Mouse (Mus musculus): Measurements from ENCODE around the gene Mok.

Mok gene

DNA sequence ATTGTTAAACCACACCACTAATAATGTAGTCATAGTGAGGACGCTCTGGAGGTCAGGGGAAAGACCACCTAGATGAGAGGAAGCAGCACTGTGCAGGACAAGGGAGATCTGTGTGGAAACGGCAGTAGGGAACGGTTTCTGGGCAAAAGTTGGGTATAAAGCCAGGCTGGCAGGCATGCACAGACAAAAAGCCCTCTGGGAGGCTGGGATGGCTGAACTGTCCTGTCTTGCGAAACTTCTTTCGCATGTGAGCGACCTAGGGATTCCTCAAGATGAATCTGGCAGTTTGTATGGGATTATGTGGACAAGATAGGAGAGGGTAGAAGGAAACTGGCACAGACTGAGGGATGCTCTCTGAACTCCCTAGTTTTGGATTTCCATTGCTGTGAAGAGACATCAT is 68.8 kb downstream of the Mok start:
- peak; percentile 23 for DNase-seq (ENCODE audit: extremely low read depth, low read depth, low spot score)

DNA sequence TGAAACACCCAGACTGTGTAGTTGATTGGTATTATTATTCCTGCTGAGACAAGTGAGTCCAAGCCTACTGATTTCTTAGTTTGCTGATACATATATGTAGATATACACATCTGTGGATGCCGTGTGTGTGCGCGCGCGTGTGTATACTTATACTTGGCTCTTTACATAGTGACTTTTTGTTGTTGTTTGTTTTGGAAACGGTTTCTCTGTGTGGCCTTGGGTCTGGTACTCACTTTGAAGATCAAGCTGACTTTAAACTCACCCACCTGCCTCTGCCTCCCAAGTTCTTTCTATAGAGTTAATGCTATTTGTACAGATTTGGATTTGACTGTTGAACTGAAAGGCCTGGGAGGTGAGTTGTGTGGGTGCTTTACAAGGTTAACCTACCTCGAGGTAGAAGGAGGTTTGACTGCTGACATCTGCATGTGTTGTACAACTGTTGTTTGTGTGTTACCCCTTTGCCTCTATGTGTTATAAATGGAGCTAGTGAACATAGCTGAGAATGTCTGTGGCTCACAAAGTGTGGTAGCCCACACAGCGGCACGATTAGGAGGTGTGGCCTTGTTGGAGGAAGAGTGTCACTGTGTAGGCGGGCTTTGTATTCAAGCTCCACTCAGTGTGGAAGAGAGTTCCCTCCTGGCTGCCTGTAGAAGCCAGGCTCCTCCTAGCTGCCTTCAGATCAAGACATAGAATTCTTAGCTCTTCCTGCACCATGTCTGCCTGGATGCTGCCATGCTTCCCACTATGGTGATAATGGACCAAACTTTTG is 70.1 kb downstream of the Mok start:
- DNase-seq (ENCODE audit: extremely low read depth, low read depth, low spot score) = no peak

DNA sequence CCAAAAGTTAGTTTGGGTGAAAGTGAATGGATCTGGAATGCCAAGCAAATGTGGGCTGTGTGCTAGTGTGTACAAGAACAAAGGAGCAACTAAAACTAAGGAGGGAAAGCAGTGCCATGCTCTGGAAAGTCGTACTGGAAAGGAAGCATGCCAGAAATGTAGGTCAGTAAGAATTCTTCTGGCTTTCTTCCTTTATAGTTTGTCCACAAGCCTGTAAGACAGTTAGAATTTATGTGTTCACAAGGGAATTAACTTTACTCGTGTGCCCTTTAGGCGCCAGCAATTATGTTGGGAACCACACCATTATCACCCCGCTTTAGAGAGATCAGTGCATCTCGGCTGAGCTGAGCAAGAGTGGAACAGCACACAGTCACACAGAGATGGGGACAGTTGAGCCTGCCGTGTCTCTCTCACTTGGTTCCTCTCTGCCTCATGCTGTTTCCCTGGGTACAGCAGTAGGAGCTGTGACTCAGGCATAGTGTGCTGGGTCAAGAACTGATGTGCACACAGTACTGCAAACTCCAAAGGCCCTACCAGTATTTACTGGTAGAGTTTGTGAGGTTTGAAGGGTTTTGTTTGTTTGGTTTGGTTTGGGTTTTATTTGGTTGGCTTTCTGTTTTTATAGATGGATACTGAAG is 71.0 kb downstream of the Mok start:
- DNase-seq (ENCODE audit: extremely low read depth, low read depth, low spot score) = no peak

DNA sequence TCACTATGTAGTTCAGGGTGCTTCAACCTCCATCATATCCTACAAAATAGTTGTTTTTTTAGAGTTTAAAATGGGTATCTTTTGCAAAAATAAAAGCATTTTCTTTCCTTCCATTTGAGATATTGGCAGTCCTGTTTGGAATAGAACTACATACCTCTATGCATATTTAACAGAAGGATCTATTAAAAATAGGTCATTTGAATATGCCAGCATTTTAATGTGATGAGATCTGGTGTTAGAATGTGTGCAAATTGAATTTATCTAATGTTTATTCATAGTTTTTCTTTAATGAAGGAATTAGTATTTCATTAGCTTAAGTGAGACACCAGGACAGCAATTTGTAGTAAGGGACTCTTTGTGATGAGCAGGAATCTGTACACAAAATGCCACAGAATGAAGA is 72.2 kb downstream of the Mok start:
- no peak for DNase-seq (ENCODE audit: extremely low read depth, low read depth, low spot score)

DNA sequence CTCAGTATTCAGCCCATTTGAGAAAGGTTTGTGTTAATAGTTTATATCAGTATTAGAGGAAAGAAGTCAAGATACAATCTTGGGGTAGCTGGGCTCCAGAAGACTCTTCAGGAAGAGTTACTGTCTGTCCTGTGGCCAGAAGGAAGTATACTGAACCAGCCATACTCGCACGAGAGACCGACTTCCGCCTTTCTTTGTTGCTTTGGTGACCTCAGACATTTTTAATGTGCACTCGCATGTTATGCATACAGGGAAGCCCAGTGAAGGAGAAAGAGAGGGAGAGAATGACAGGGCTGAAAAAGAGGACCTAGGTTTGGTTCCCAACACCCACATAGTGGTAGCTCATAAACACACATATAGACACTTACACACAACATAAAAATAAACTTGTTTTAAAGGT is 76.2 kb downstream of the Mok start:
- DNase-seq (ENCODE audit: extremely low read depth, low read depth, low spot score) = no peak

DNA sequence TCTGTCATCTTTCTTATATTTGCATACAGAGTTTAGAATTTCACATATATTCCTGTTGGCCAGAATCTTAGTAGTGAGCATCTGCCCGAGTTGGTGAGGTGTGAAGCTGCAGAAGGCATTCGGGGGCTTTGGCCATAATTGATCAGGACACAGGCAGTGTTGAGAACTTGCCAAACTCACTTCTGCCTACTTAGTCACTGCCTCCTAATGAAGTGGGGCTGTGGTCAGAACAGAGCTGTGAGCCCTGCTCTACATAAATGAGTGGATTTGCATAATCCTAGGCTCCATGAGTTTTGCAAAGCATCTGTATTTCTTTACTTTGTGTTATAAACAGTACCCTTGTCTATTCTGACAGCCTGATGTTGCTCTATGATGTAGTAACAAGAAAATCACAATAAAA is 78.4 kb downstream of the Mok start:
- DNase-seq (ENCODE audit: extremely low read depth, low read depth, low spot score) = no peak

DNA sequence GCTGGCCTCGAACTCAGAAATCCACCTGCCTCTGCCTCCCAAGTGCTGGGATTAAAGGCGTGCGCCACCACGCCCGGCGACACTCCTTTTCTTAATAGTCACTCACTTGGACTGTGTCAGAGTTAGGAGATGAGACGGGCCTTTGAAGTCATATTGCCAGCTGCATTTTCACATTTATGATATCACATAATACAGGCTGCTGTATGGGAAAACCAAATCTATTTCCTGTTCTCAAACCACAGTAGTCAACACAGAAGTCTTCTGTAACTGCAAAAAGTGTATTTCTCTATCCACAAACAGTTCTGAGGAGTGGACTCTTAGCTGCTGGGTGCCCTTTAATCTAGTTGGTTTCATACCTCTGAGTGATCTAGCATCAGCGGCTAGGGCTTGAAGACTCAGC is 81.8 kb downstream of the Mok start:
- DNase-seq (ENCODE audit: extremely low read depth, low read depth, low spot score) = no peak
